Mouse (Mus musculus) T-helper 2 cell (primary cell): ENCODE measurements at regions not wholly inside any gene's neighbourhood (a gene's known extent, or its start where the extent isn't known, plus 50 kb on each side); places are given as distances from the start of the nearest gene placed in this dataset.

ENCODE experiments used
- in situ Hi-C: fragments of 300-600 bp; cut with MboI, MseI; formaldehyde crosslinking; loops from one replicate; pipeline ENCODE4 v1.15.1; 2025; ENCODE audit warnings: high pct_unique_total_duplicates

- in situ Hi-C loops = loop anchor here (5.0 kb wide), 1 partner anchor 52 kb away; the partner anchor contains the start of gene Cux1
Observed at GRCm38 (mm10) chr5:136619315-136620231, 52.3 kb upstream of the Cux1 start.

GRCm38 (mm10) chr5:136620234-136620633 lies 52.9 kb upstream of the Cux1 start:
- in situ Hi-C loops = no loop called here

GRCm38 (mm10) chr5:136621336-136622125 lies 54.2 kb upstream of the Cux1 start:
- in situ Hi-C loops = no loop called here

- in situ Hi-C loops = no loop called here
Observed at GRCm38 (mm10) chr5:136622152-136622551, 54.9 kb upstream of the Cux1 start.

- in situ Hi-C loops = no loop called here
Observed at GRCm38 (mm10) chr5:136622721-136623542, 55.6 kb upstream of the Cux1 start.

GRCm38 (mm10) chr5:136623791-136624190 lies 56.5 kb upstream of the Cux1 start:
- in situ Hi-C loops = no loop called here

- in situ Hi-C loops = no loop called here
Observed at GRCm38 (mm10) chr5:136625176-136625991, 58.1 kb upstream of the Cux1 start.

- in situ Hi-C loops = no loop called here
Observed at GRCm38 (mm10) chr5:136626142-136626771, 59.0 kb upstream of the Cux1 start.

GRCm38 (mm10) chr5:136626891-136627290 lies 59.6 kb upstream of the Cux1 start:
- in situ Hi-C loops = no loop called here

GRCm38 (mm10) chr5:136627671-136628292 lies 60.5 kb upstream of the Cux1 start:
- in situ Hi-C loops = no loop called here

GRCm38 (mm10) chr5:136628502-136628901 lies 61.2 kb upstream of the Cux1 start:
- in situ Hi-C loops = no loop called here

GRCm38 (mm10) chr5:136632286-136632685 lies 60.7 kb upstream of the Myl10 start:
- in situ Hi-C loops = no loop called here

GRCm38 (mm10) chr5:136633901-136634300 lies 59.0 kb upstream of the Myl10 start:
- in situ Hi-C loops = no loop called here

- in situ Hi-C loops = no loop called here
Observed at GRCm38 (mm10) chr5:136635119-136635518, 57.8 kb upstream of the Myl10 start.

- in situ Hi-C loops = no loop called here
Observed at GRCm38 (mm10) chr5:136636476-136636875, 56.5 kb upstream of the Myl10 start.

- in situ Hi-C loops = no loop called here
Observed at GRCm38 (mm10) chr5:136637872-136638271, 55.1 kb upstream of the Myl10 start.

- in situ Hi-C loops = no loop called here
Observed at GRCm38 (mm10) chr5:136640871-136641619, 51.9 kb upstream of the Myl10 start.

- in situ Hi-C loops = no loop called here
Observed at GRCm38 (mm10) chr5:136642208-136642607, 50.7 kb upstream of the Myl10 start.
